Mouse (Mus musculus) embryo, embryonic 10.5 days (tissue): ENCODE measurements at regions not wholly inside any gene's neighbourhood (a gene's known extent, or its start where the extent isn't known, plus 50 kb on each side); places are given as distances from the start of the nearest gene placed in this dataset.

Experiments
- DNase-seq: peaks from one replicate; pipeline ENCODE4 v3.0.0-alpha.2; 2015; ENCODE audit warnings: low spot score

DNA sequence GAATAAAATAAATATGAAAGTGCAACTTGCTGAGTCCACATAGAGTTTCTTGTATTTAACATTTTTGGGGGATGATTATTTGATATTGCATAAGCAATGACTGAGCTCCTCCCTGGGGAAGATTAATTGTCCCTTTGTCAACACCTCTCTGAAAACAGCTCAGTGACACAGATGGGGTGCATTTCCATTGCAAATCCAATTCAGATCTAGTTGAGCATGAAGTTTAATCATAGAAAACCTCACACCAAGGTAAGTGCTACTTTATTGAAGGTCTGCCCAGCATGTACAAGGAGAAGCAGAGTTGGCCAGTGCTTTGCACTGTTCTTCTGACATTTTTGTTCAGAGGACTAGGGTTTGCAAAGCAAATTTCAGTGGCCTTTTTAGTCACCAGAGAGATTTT, 827.5 kb upstream of the Cdh6 start:
- no peak for DNase-seq

DNA sequence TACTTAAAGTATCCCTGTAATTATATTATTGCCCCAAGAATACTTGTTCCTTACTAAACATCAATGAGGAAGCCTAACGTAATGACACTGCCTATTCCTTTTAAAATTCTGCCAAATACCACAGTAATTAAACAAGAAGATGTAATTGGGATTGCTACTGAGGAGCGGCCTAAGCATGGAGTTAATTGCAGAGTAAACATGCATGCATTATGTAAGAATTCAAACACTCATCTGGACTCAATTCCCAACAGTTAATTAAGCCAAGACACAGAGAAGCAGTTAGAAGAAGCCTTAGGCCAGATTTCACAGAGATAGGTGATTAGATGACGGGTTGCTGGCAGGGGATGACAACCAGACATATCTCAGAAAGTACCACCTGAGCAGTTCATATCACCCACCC, 816.3 kb upstream of the Cdh6 start:
- no peak for DNase-seq

DNA sequence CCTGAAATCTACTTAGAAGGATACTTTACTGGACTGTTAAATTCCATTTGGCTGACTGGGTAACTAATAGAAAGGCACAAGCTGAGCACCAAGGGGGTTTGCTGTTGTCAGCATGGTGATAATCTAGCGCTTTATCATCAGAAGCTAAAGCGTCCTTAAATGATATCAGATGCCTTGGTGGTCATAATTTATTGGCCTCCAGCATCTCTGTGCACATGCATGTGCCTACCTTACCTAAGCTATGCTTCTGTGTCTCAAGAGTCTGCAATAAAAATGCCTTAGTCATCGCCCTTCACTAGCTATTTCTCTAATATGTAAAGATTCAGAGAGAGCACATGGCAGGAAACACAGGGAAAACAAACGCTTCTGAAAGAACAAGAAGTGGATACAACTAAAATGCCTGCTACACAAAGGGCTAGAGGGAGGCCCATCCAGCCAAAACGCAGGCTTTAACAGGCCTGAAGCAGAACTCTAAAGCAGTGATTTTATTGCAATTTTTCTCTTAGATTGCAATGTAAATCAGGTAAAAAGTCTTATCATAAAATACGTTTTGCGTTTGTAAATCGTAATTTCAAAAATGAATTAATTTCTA, 815.5 kb upstream of the Cdh6 start:
- DNase-seq = no peak

DNA sequence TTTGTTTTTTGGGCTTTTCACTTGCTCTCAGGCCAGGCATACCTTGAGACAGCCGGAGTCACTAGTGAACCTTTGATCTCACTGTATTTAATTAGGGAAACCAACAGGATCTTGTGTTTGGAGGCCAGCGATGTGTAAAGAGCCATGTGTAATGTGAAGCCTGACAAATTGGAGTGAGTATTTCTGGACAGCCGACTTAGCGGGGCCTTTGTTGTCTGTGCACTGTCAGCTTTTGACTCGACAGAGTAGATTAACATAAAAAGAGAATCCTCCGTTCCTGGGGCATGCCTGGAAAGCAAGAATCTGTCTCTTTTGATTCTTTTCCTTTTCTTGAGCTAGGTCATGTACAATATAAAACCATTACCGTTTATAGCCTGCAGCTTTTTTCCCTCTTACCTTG, 796.3 kb upstream of the Cdh6 start:
- peak; percentile 67 for DNase-seq
